Mouse (Mus musculus): Measurements from ENCODE around the gene Wwtr1. TPM values are rescaled to one million over a fixed set of nuclear protein-coding genes. Genes with fewer than 3 reads are reported as not detected.

The Wwtr1 gene
- polyA plus RNA-seq, 1 experiment from 2014 or later, result 15.6 TPM

DNA sequence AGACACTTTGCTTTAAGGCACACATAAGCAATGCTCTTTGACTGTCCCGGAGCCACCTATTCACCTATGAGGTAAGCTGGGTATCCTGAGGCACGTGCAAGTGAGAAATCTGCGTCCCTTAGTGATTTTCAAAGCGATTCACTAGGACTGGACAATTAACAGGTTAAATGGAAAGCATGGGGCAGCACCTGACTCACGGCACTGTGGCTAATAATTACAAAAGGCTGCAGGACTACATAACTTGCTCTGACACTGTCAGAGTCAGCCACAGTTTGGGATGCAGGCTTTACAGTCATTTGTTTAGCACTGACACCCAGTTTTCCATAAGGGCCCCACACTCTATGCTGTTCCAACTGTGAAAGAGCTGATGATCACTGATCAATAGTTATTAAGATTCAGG lies 9.1 kb downstream of the Wwtr1 start:
- H3K27me3 ChIP-seq (ENCODE audit: control insufficient read depth, insufficient read depth, low read length), result no peaks in the 10 kb centered on the region
- DNase-seq (ENCODE audit: low spot score) (no peak), ATAC-seq (ENCODE audit: low FRiP score) (no peak)
- H3K9me3 ChIP-seq (ENCODE audit: control insufficient read depth, low read length), result no peaks in the 10 kb centered on the region
- no peak overlapping the region for H3K4me2 ChIP-seq (replicated peaks; ENCODE audit: low read depth, low read length)
- no peak overlapping the region for H3K9ac ChIP-seq (ENCODE audit: low read depth, low read length)
- no peaks in the 10 kb centered on the region for H3K4me1 ChIP-seq (replicated peaks; ENCODE audit: control insufficient read depth, insufficient read depth, low read length)
- H3K4me3 ChIP-seq (ENCODE audit: low read depth, low read length), result no peak overlapping the region
- no peak overlapping the region for H3K27ac ChIP-seq (ENCODE audit: low read depth, low read length)
- 87% methylated on average over 5 of the region's 5 CpGs for WGBS
- no peaks in the 10 kb centered on the region for H3K36me3 ChIP-seq (ENCODE audit: control insufficient read depth, insufficient read depth, low read length)

DNA sequence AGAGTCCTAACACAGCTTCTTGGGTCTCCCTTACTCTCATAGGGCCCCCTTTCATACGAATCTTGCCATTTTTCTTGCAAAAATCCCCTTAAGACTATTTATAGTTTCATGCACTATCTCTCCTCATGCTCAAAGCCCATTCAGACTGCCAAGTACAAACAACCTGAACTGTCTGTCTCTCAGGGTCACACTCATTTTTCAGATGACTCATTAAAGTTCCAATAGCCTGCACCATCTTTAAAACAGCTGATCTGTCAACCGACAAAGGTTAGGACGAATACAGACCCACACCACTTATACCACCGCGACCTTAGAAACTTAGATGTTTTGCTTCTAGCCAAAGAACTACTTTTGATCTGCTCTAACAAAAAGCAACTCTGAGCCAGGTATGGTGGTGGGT lies 12.1 kb downstream of the Wwtr1 start:
- H3K4me1 ChIP-seq (replicated peaks; ENCODE audit: control insufficient read depth, insufficient read depth, low read length), result no peaks in the 10 kb centered on the region
- ATAC-seq (ENCODE audit: low FRiP score) (no peak), DNase-seq (ENCODE audit: low spot score) (no peak)
- no peaks in the 10 kb centered on the region for H3K27me3 ChIP-seq (ENCODE audit: control insufficient read depth, insufficient read depth, low read length)
- H3K4me3 ChIP-seq (ENCODE audit: low read depth, low read length), result no peak overlapping the region
- WGBS, result 88% methylated on average over 5 of the region's 5 CpGs
- no peak overlapping the region for H3K27ac ChIP-seq (ENCODE audit: low read depth, low read length)
- H3K4me2 ChIP-seq (replicated peaks; ENCODE audit: low read depth, low read length), result no peak overlapping the region
- H3K9ac ChIP-seq (ENCODE audit: low read depth, low read length), result no peak overlapping the region
- H3K9me3 ChIP-seq (ENCODE audit: control insufficient read depth, low read length), result no peaks in the 10 kb centered on the region
- no peaks in the 10 kb centered on the region for H3K36me3 ChIP-seq (ENCODE audit: control insufficient read depth, insufficient read depth, low read length)

- no peaks in the 10 kb centered on the region for H3K9me3 ChIP-seq (ENCODE audit: control insufficient read depth, low read length)
- no peaks in the 10 kb centered on the region for H3K27me3 ChIP-seq (ENCODE audit: control insufficient read depth, insufficient read depth, low read length)
- no peak overlapping the region for H3K9ac ChIP-seq (ENCODE audit: low read depth, low read length)
- H3K4me2 ChIP-seq (replicated peaks; ENCODE audit: low read depth, low read length), result no peak overlapping the region
- H3K36me3 ChIP-seq (ENCODE audit: control insufficient read depth, insufficient read depth, low read length), result no peaks in the 10 kb centered on the region
- WGBS, result 65% methylated on average over 6 of the region's 6 CpGs
- H3K27ac ChIP-seq (ENCODE audit: low read depth, low read length), result no peak overlapping the region
- no peak for DNase-seq (ENCODE audit: low spot score)
- H3K4me3 ChIP-seq (ENCODE audit: low read depth, low read length), result no peak overlapping the region
- no peak for ATAC-seq (ENCODE audit: low FRiP score)
- no peaks in the 10 kb centered on the region for H3K4me1 ChIP-seq (replicated peaks; ENCODE audit: control insufficient read depth, insufficient read depth, low read length)
These were observed 12.7 kb downstream of the Wwtr1 start for GRCm38 (mm10) chr3:57562996-57563506.

DNA sequence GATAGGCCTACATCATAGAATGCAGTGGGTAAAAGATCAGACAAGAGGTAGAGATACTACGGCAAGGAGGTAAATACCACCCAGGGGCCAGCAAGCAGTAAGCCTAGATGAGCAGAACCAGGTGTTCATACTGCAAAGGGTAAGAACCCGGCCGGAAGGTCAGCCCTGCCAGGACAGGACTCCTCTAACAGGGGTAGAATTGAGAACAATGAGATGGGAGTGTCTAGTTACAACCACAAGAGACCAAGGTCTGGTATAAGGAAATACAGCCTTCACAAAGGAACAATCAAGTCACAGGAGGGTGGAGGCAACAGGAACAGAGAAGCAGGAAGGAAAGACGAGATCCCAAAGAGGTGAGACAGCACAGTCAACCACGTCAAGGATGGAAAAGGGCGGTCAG lies 16.9 kb downstream of the Wwtr1 start:
- no peaks in the 10 kb centered on the region for H3K4me1 ChIP-seq (replicated peaks; ENCODE audit: control insufficient read depth, insufficient read depth, low read length)
- no peak overlapping the region for H3K4me3 ChIP-seq (ENCODE audit: low read depth, low read length)
- no peaks in the 10 kb centered on the region for H3K27me3 ChIP-seq (ENCODE audit: control insufficient read depth, insufficient read depth, low read length)
- no peak overlapping the region for H3K9ac ChIP-seq (ENCODE audit: low read depth, low read length)
- H3K27ac ChIP-seq (ENCODE audit: low read depth, low read length), result no peak overlapping the region
- no peak for ATAC-seq (ENCODE audit: low FRiP score)
- H3K9me3 ChIP-seq (ENCODE audit: control insufficient read depth, low read length), result no peaks in the 10 kb centered on the region
- H3K4me2 ChIP-seq (replicated peaks; ENCODE audit: low read depth, low read length), result no peak overlapping the region
- WGBS, result 92% methylated on average over 6 of the region's 6 CpGs
- no peaks in the 10 kb centered on the region for H3K36me3 ChIP-seq (ENCODE audit: control insufficient read depth, insufficient read depth, low read length)
- no peak for DNase-seq (ENCODE audit: low spot score)

GRCm38 (mm10) chr3:57557408-57557807 lies 18.3 kb downstream of the Wwtr1 start:
- Histone ChIP-seq H3K4me1 (replicated peaks; ENCODE audit: control insufficient read depth, insufficient read depth, low read length) (no peaks in the 10 kb centered on the region), H3K27ac (ENCODE audit: low read depth, low read length) (no peak overlapping the region)

GRCm38 (mm10) chr3:57555560-57555959 lies 20.1 kb downstream of the Wwtr1 start:
- no peak overlapping the region for H3K27ac ChIP-seq (ENCODE audit: low read depth, low read length)
- no peaks in the 10 kb centered on the region for H3K4me1 ChIP-seq (replicated peaks; ENCODE audit: control insufficient read depth, insufficient read depth, low read length)
- no peaks in the 10 kb centered on the region for H3K27me3 ChIP-seq (ENCODE audit: control insufficient read depth, insufficient read depth, low read length)
- no peak overlapping the region for H3K4me3 ChIP-seq (ENCODE audit: low read depth, low read length)
- no peak for ATAC-seq (ENCODE audit: low FRiP score)
- no peaks in the 10 kb centered on the region for H3K36me3 ChIP-seq (ENCODE audit: control insufficient read depth, insufficient read depth, low read length)
- H3K4me2 ChIP-seq (replicated peaks; ENCODE audit: low read depth, low read length), result no peak overlapping the region
- 76% methylated on average over 3 of the region's 3 CpGs for WGBS
- no peak for DNase-seq (ENCODE audit: low spot score)
- no peaks in the 10 kb centered on the region for H3K9me3 ChIP-seq (ENCODE audit: control insufficient read depth, low read length)
- H3K9ac ChIP-seq (ENCODE audit: low read depth, low read length), result no peak overlapping the region

More at GRCm38 (mm10) chr3:57557408-57557807, 18.3 kb downstream of the Wwtr1 start:
- no peak for ATAC-seq (ENCODE audit: low FRiP score)
- 91% methylated on average over 4 of the region's 4 CpGs for WGBS
- no peak for DNase-seq (ENCODE audit: low spot score)
- H3K4me2 ChIP-seq (replicated peaks; ENCODE audit: low read depth, low read length), result no peak overlapping the region
- no peaks in the 10 kb centered on the region for H3K36me3 ChIP-seq (ENCODE audit: control insufficient read depth, insufficient read depth, low read length)
- no peaks in the 10 kb centered on the region for H3K27me3 ChIP-seq (ENCODE audit: control insufficient read depth, insufficient read depth, low read length)
- H3K4me3 ChIP-seq (ENCODE audit: low read depth, low read length), result no peak overlapping the region
- H3K9me3 ChIP-seq (ENCODE audit: control insufficient read depth, low read length), result no peaks in the 10 kb centered on the region
- no peak overlapping the region for H3K9ac ChIP-seq (ENCODE audit: low read depth, low read length)

GRCm38 (mm10) chr3:57554890-57555239 lies 20.8 kb downstream of the Wwtr1 start:
- Histone ChIP-seq H3K27me3 (ENCODE audit: control insufficient read depth, insufficient read depth, low read length) (no peaks in the 10 kb centered on the region), H3K4me2 (replicated peaks; ENCODE audit: low read depth, low read length) (no peak overlapping the region), H3K27ac (ENCODE audit: low read depth, low read length) (no peak overlapping the region), H3K4me3 (ENCODE audit: low read depth, low read length) (no peak overlapping the region), H3K4me1 (replicated peaks; ENCODE audit: control insufficient read depth, insufficient read depth, low read length) (no peaks in the 10 kb centered on the region), H3K9me3 (ENCODE audit: control insufficient read depth, low read length) (no peaks in the 10 kb centered on the region), H3K9ac (ENCODE audit: low read depth, low read length) (no peak overlapping the region), H3K36me3 (ENCODE audit: control insufficient read depth, insufficient read depth, low read length) (no peaks in the 10 kb centered on the region)
- ATAC-seq (ENCODE audit: low FRiP score) (no peak), DNase-seq (ENCODE audit: low spot score) (no peak)
- 91% methylated on average over 3 of the region's 3 CpGs for WGBS

- DNase-seq (ENCODE audit: low spot score) (no peak), ATAC-seq (ENCODE audit: low FRiP score) (no peak)
- Histone ChIP-seq H3K4me3 (ENCODE audit: low read depth, low read length) (no peak overlapping the region), H3K27ac (ENCODE audit: low read depth, low read length) (no peak overlapping the region), H3K4me1 (replicated peaks; ENCODE audit: control insufficient read depth, insufficient read depth, low read length) (no peaks in the 10 kb centered on the region), H3K4me2 (replicated peaks; ENCODE audit: low read depth, low read length) (no peak overlapping the region), H3K9ac (ENCODE audit: low read depth, low read length) (no peak overlapping the region), H3K36me3 (ENCODE audit: control insufficient read depth, insufficient read depth, low read length) (no peaks in the 10 kb centered on the region), H3K9me3 (ENCODE audit: control insufficient read depth, low read length) (no peaks in the 10 kb centered on the region), H3K27me3 (ENCODE audit: control insufficient read depth, insufficient read depth, low read length) (no peaks in the 10 kb centered on the region)
- WGBS, result 89% methylated on average over 10 of the region's 10 CpGs
These were observed 21.4 kb downstream of the Wwtr1 start for GRCm38 (mm10) chr3:57554124-57554889.

GRCm38 (mm10) chr3:57553108-57553507 lies 22.6 kb downstream of the Wwtr1 start:
- Histone ChIP-seq H3K36me3 (ENCODE audit: control insufficient read depth, insufficient read depth, low read length) (no peaks in the 10 kb centered on the region), H3K4me1 (replicated peaks; ENCODE audit: control insufficient read depth, insufficient read depth, low read length) (no peaks in the 10 kb centered on the region), H3K4me3 (ENCODE audit: low read depth, low read length) (no peak overlapping the region), H3K9ac (ENCODE audit: low read depth, low read length) (no peak overlapping the region), H3K4me2 (replicated peaks; ENCODE audit: low read depth, low read length) (no peak overlapping the region), H3K27ac (ENCODE audit: low read depth, low read length) (no peak overlapping the region), H3K9me3 (ENCODE audit: control insufficient read depth, low read length) (no peaks in the 10 kb centered on the region), H3K27me3 (ENCODE audit: control insufficient read depth, insufficient read depth, low read length) (no peaks in the 10 kb centered on the region)
- WGBS, result 90% methylated on average over 5 of the region's 5 CpGs
- no peak for ATAC-seq (ENCODE audit: low FRiP score)
- no peak for DNase-seq (ENCODE audit: low spot score)

Measured in hindbrain, embryonic 11.5 days (tissue).